Mouse (Mus musculus) hindbrain, embryonic 16.5 days (tissue): ENCODE results near the gene Lrpprc. TPM values are rescaled to one million over a fixed set of nuclear protein-coding genes. Genes with fewer than 3 reads are reported as not detected.

Experiments
- ATAC-seq: fragments of 200-750 bp; cut with Nextera tagmentation; 2 replicates; pipeline ENCODE4 v1.8.0; 2017; ENCODE audit warnings: moderate TSS enrichment, moderate library complexity
- H3K27ac ChIP-seq: fragments of 300-500 bp; sonication (generic); 2 replicates; pipeline ENCODE4 v1.5.1; 2014; ENCODE audit warnings: low read depth, mild to moderate bottlenecking, control low read depth, low read length, moderate library complexity
- H3K27me3 ChIP-seq: fragments of 300-500 bp; sonication (generic); replicated peaks from 2 replicates; pipeline ENCODE4 v1.6.1; 2014; ENCODE audit warnings: low read length; ENCODE audit not compliant: control insufficient read depth, insufficient read depth
- H3K36me3 ChIP-seq: fragments of 300-500 bp; sonication (generic); 2 replicates; pipeline ENCODE4 v1.6.1; 2014; ENCODE audit warnings: mild to moderate bottlenecking, low read length, moderate library complexity, mixed read lengths; ENCODE audit not compliant: control insufficient read depth, insufficient read depth
- H3K4me1 ChIP-seq: fragments of 300-500 bp; sonication (generic); 2 replicates; pipeline ENCODE4 v1.6.1; 2014; ENCODE audit warnings: low read depth, low read length; ENCODE audit not compliant: control insufficient read depth, insufficient read depth
- H3K4me2 ChIP-seq: fragments of 300-500 bp; sonication (generic); 2 replicates; pipeline ENCODE4 v1.6.1; 2014; ENCODE audit warnings: mild to moderate bottlenecking, low read length, control low read depth, moderate library complexity
- H3K4me3 ChIP-seq: fragments of 300-500 bp; sonication (generic); 2 replicates; pipeline ENCODE4 v1.5.1; 2014; ENCODE audit warnings: mild to moderate bottlenecking, low read length, control low read depth, moderate library complexity
- H3K9ac ChIP-seq: fragments of 300-500 bp; sonication (generic); 2 replicates; pipeline ENCODE4 v1.6.1; 2014; ENCODE audit warnings: low read depth, mild to moderate bottlenecking, control low read depth, low read length, moderate library complexity
- H3K9me3 ChIP-seq: fragments of 300-500 bp; sonication (generic); 2 replicates; pipeline ENCODE4 v1.6.1; 2014; ENCODE audit warnings: mild to moderate bottlenecking, low read length, moderate library complexity; ENCODE audit not compliant: control insufficient read depth
- WGBS: fragments of 180-500 bp; shearing (Covaris S2); extraction: QIAGEN DNeasy Blood & Tissue Kit; methylation state at CpG from one replicate; pipeline ENCODE4 v1.1.7; 2014; 5-methylcytosine and 5-hydroxymethylcytosine counted together
- polyA plus RNA-seq: library from polyadenylated mRNA; unstranded; fragments of >200 nt; fragmentation: Nextera tagmentation; extraction: Ambion mirVana; gene quantifications from 2 replicates; pipeline ENCODE4 v1.2.1, GENCODE M21; 2015

Gene Lrpprc
- polyA plus RNA-seq, 1 experiment from 2014 or later = 43.4 TPM

- Histone ChIP-seq H3K4me3 (no peak overlapping the region), H3K9ac (no peak overlapping the region), H3K27ac (no peak overlapping the region), H3K27me3 (no peaks in the 10 kb centered on the region), H3K9me3 (no peaks in the 10 kb centered on the region), H3K4me2 (no peak overlapping the region), H3K4me1 (no peaks in the 10 kb centered on the region), H3K36me3 (no peaks in the 10 kb centered on the region; the same call in 1 of the 2 replicates)
- no peak for ATAC-seq
- WGBS = 79% methylated on average over 9 of the region's 9 CpGs
These were observed 53.9 kb downstream of the Lrpprc start for GRCm38 (mm10) chr17:84736719-84737118.

- WGBS = 95% methylated on average over 8 of the region's 8 CpGs
- H3K4me3 ChIP-seq = no peak overlapping the region
- no peaks in the 10 kb centered on the region for H3K4me1 ChIP-seq
- no peaks in the 10 kb centered on the region for H3K27me3 ChIP-seq
- no peaks in the 10 kb centered on the region for H3K9me3 ChIP-seq
- H3K36me3 ChIP-seq = peaks cover 11% of the 10 kb centered on the region
- H3K9ac ChIP-seq = no peak overlapping the region
- no peak overlapping the region for H3K27ac ChIP-seq
- H3K4me2 ChIP-seq = no peak overlapping the region
- no peak for ATAC-seq
These were observed 58.0 kb downstream of the Lrpprc start for GRCm38 (mm10) chr17:84732612-84733011.

GRCm38 (mm10) chr17:84731361-84731760 is 59.2 kb downstream of the Lrpprc start:
- 92% methylated on average over 12 of the region's 12 CpGs for WGBS
- H3K9ac ChIP-seq = no peak overlapping the region
- no peak overlapping the region for H3K27ac ChIP-seq
- no peaks in the 10 kb centered on the region for H3K9me3 ChIP-seq
- peaks cover 14% of the 10 kb centered on the region for H3K36me3 ChIP-seq
- H3K4me1 ChIP-seq = no peaks in the 10 kb centered on the region
- no peak overlapping the region for H3K4me2 ChIP-seq
- no peaks in the 10 kb centered on the region for H3K27me3 ChIP-seq
- H3K4me3 ChIP-seq = no peak overlapping the region
- ATAC-seq = no peak

GRCm38 (mm10) chr17:84729140-84729539 is 61.4 kb downstream of the Lrpprc start:
- no peak overlapping the region for H3K27ac ChIP-seq
- ATAC-seq = no peak
- 92% methylated on average over 5 of the region's 5 CpGs for WGBS

GRCm38 (mm10) chr17:84728201-84728911 is 62.2 kb downstream of the Lrpprc start:
- Histone ChIP-seq H3K9me3 (no peaks in the 10 kb centered on the region), H3K4me3 (no peak overlapping the region), H3K9ac (no peak overlapping the region), H3K4me2 (no peak overlapping the region), H3K27me3 (no peaks in the 10 kb centered on the region), H3K4me1 (no peaks in the 10 kb centered on the region), H3K36me3 (peaks cover 24% of the 10 kb centered on the region), H3K27ac (no peak overlapping the region)
- ATAC-seq = no peak
- WGBS = 71% methylated on average over 1 of the region's 1 CpGs

More at GRCm38 (mm10) chr17:84729140-84729539, 61.4 kb downstream of the Lrpprc start:
- Histone ChIP-seq H3K9me3 (no peaks in the 10 kb centered on the region), H3K4me2 (no peak overlapping the region), H3K4me3 (no peak overlapping the region), H3K9ac (no peak overlapping the region), H3K27me3 (no peaks in the 10 kb centered on the region), H3K36me3 (peaks cover 24% of the 10 kb centered on the region), H3K4me1 (no peaks in the 10 kb centered on the region)

- H3K4me3 ChIP-seq = no peak overlapping the region
- WGBS = 98% methylated on average over 3 of the region's 3 CpGs
- no peak overlapping the region for H3K9ac ChIP-seq
- no peaks in the 10 kb centered on the region for H3K9me3 ChIP-seq
- ATAC-seq = no peak
- H3K36me3 ChIP-seq = peaks cover 23% of the 10 kb centered on the region
- no peaks in the 10 kb centered on the region for H3K4me1 ChIP-seq
- H3K27me3 ChIP-seq = no peaks in the 10 kb centered on the region
- H3K4me2 ChIP-seq = no peak overlapping the region
- H3K27ac ChIP-seq = no peak overlapping the region
These were observed 65.4 kb downstream of the Lrpprc start for GRCm38 (mm10) chr17:84725163-84725562.

GRCm38 (mm10) chr17:84724028-84724427 is 66.6 kb downstream of the Lrpprc start:
- Histone ChIP-seq H3K27me3 (no peaks in the 10 kb centered on the region), H3K4me2 (no peak overlapping the region), H3K9ac (no peak overlapping the region), H3K36me3 (peaks cover 22% of the 10 kb centered on the region), H3K4me3 (no peak overlapping the region), H3K27ac (no peak overlapping the region), H3K9me3 (no peaks in the 10 kb centered on the region), H3K4me1 (no peaks in the 10 kb centered on the region)
- 41% methylated on average over 9 of the region's 9 CpGs for WGBS
- ATAC-seq = no peak

GRCm38 (mm10) chr17:84719105-84719504 is 71.5 kb downstream of the Lrpprc start:
- WGBS = 84% methylated on average over 3 of the region's 3 CpGs
- Histone ChIP-seq H3K9me3 (no peaks in the 10 kb centered on the region), H3K4me2 (no peak overlapping the region), H3K36me3 (peaks cover 10% of the 10 kb centered on the region), H3K27me3 (no peaks in the 10 kb centered on the region), H3K4me3 (no peak overlapping the region), H3K9ac (no peak overlapping the region), H3K4me1 (peaks cover 4% of the 10 kb centered on the region; the same call in 1 of the 2 replicates), H3K27ac (no peak overlapping the region)
- no peak for ATAC-seq

GRCm38 (mm10) chr17:84717416-84717815 is 73.2 kb downstream of the Lrpprc start:
- Histone ChIP-seq H3K27ac (no peak overlapping the region), H3K4me1 (peaks cover 7% of the 10 kb centered on the region; the same call in 1 of the 2 replicates), H3K36me3 (peaks cover 13% of the 10 kb centered on the region), H3K4me3 (no peak overlapping the region), H3K9me3 (no peaks in the 10 kb centered on the region), H3K4me2 (no peak overlapping the region), H3K27me3 (no peaks in the 10 kb centered on the region), H3K9ac (no peak overlapping the region)
- 77% methylated on average over 5 of the region's 5 CpGs for WGBS
- ATAC-seq = no peak
